Mouse (Mus musculus) frontal cortex, postnatal 36 days (tissue): Measurements from ENCODE around the gene Gpr45.
A peak's percentile ranks its signal among the peaks of the same experiment; 100 is the strongest.

ENCODE experiments used
- DNase-seq, 2 experiments: peaks; one replicate each; pipeline ENCODE4 v3.0.0; 2022; ENCODE audit warnings: low spot score in 2 of 2

The Gpr45 gene

GRCm38 (mm10) chr1:43047811-43048210 is 95.1 kb downstream of the Gpr45 start:
- DNase-seq: peak in 1 of 2 experiments; percentile 47

- no peak for DNase-seq
Measured at GRCm38 (mm10) chr1:43051903-43052302, 99.2 kb downstream of the Gpr45 start.

- peak; percentile 71 to 81 for DNase-seq
Measured at GRCm38 (mm10) chr1:43065615-43066310, 113.1 kb downstream of the Gpr45 start.

- no peak for DNase-seq
Measured at GRCm38 (mm10) chr1:43066573-43066972, 113.9 kb downstream of the Gpr45 start.

GRCm38 (mm10) chr1:43067551-43067950 is 114.9 kb downstream of the Gpr45 start:
- no peak for DNase-seq

GRCm38 (mm10) chr1:43070726-43071125 is 118.1 kb downstream of the Gpr45 start:
- DNase-seq: no peak

- no peak for DNase-seq
Measured at GRCm38 (mm10) chr1:43072028-43072427, 119.4 kb downstream of the Gpr45 start.

- no peak for DNase-seq
Measured at GRCm38 (mm10) chr1:43072561-43072960, 119.9 kb downstream of the Gpr45 start.

- DNase-seq: no peak
Measured at GRCm38 (mm10) chr1:43074791-43075190, 122.1 kb downstream of the Gpr45 start.

- DNase-seq: no peak
Measured at GRCm38 (mm10) chr1:43078124-43078523, 125.5 kb downstream of the Gpr45 start.

- no peak for DNase-seq
Measured at GRCm38 (mm10) chr1:43082946-43083345, 130.3 kb downstream of the Gpr45 start.
